Mouse (Mus musculus) liver, adult 2 months (tissue): ENCODE measurements at regions not wholly inside any gene's neighbourhood (a gene's known extent, or its start where the extent isn't known, plus 50 kb on each side); places are given as distances from the start of the nearest gene placed in this dataset.

ENCODE experiments used
- CTCF ChIP-seq: fragments of 200-500 bp; IDR thresholded peaks from 2 replicates; pipeline ENCODE4 v1.5.1; 2011; ENCODE audit warnings: low read depth, low read length, control low read depth
- POLR2A ChIP-seq: fragments of 200-500 bp; IDR thresholded peaks from 2 replicates; pipeline ENCODE4 v1.6.1; 2011; ENCODE audit warnings: low read length, control low read depth; ENCODE audit not compliant: insufficient read depth; ENCODE audit errors: extremely low read depth

- no peak for TF ChIP-seq CTCF
- no peak for TF ChIP-seq POLR2A
Observed at GRCm38 (mm10) chr12:27408440-27408839, 66.1 kb upstream of the Sox11 start.
